Mouse (Mus musculus): ENCODE results near the gene Cdc37. TPM values are rescaled to one million over a fixed set of nuclear protein-coding genes. Genes with fewer than 3 reads are reported as not detected.
A peak's percentile ranks its signal among the peaks of the same experiment; 100 is the strongest.

Gene Cdc37
- polyA plus RNA-seq, 1 experiment from 2014 or later: 203 TPM

GRCm38 (mm10) chr9:21166516-21166915 lies 16.7 kb upstream of the Cdc37 start:
- peaks cover 49% of the 10 kb centered on the region for H3K27me3 ChIP-seq
- WGBS: 31% methylated on average over 3 of the region's 3 CpGs

GRCm38 (mm10) chr9:21165952-21166451 lies 16.2 kb upstream of the Cdc37 start:
- Histone ChIP-seq H3K36me3 (no peaks in the 10 kb centered on the region), H3K9me3 (replicated peaks) (no peaks in the 10 kb centered on the region), H3K4me2 (peak overlapping the region; percentile 97), H3K9ac (peak overlapping the region; percentile 73), H3K4me1 (replicated peaks) (peaks cover 59% of the 10 kb centered on the region), H3K27ac (0 out of 2 replicates have a peak overlapping the region, but pooled peaks have one; percentile 15), H3K27me3 (peaks cover 49% of the 10 kb centered on the region), H3K4me3 (peak overlapping the region; percentile 67)
- ATAC-seq (replicated peaks; ENCODE audit: insufficient number of reproducible peaks, insufficient read depth, low FRiP score, low read depth): no peak
- under 1% methylated on average over 47 of the region's 47 CpGs for WGBS

More at GRCm38 (mm10) chr9:21166516-21166915, 16.7 kb upstream of the Cdc37 start:
- Histone ChIP-seq H3K4me3 (peak overlapping the region; percentile 67), H3K9ac (peak overlapping the region; percentile 73; the same call in 1 of the 2 replicates), H3K36me3 (no peaks in the 10 kb centered on the region), H3K4me2 (peak overlapping the region; percentile 97), H3K4me1 (replicated peaks) (peaks cover 55% of the 10 kb centered on the region), H3K27ac (no peak overlapping the region), H3K9me3 (replicated peaks) (no peaks in the 10 kb centered on the region)
- ATAC-seq (replicated peaks; ENCODE audit: insufficient number of reproducible peaks, insufficient read depth, low FRiP score, low read depth): no peak

GRCm38 (mm10) chr9:21165041-21165951 lies 15.5 kb upstream of the Cdc37 start, which contains the start of gene Pde4a:
Gene Pde4a (plus strand): TSS chr9:21165714.
- H3K9ac ChIP-seq: peak within 1 kb of the TSS; percentile 73
- H3K4me1 ChIP-seq (replicated peaks): peaks cover 60% of the 10 kb centered on the region
- no peak for ATAC-seq (replicated peaks; ENCODE audit: insufficient number of reproducible peaks, insufficient read depth, low FRiP score, low read depth)
- 0 out of 2 replicates have a peak within 1 kb of the TSS, but pooled peaks have one; percentile 15 for H3K27ac ChIP-seq
- no peaks in the 10 kb centered on the region for H3K36me3 ChIP-seq
- H3K4me3 ChIP-seq: peak within 1 kb of the TSS; percentile 67
- H3K4me2 ChIP-seq: peak within 1 kb of the TSS; percentile 97
- no peaks in the 10 kb centered on the region for H3K9me3 ChIP-seq (replicated peaks)
- 1% methylated on average over 79 of the region's 86 CpGs for WGBS
- H3K27me3 ChIP-seq: peaks cover 49% of the 10 kb centered on the region

GRCm38 (mm10) chr9:21164072-21164471 lies 14.3 kb upstream of the Cdc37 start:
- Histone ChIP-seq H3K27ac (no peak overlapping the region), H3K9ac (peak overlapping the region; percentile 27; the same call in 1 of the 2 replicates), H3K4me1 (replicated peaks) (peaks cover 56% of the 10 kb centered on the region), H3K4me3 (peak overlapping the region; percentile 67), H3K27me3 (peaks cover 49% of the 10 kb centered on the region), H3K4me2 (peak overlapping the region; percentile 97), H3K9me3 (replicated peaks) (no peaks in the 10 kb centered on the region), H3K36me3 (no peaks in the 10 kb centered on the region)
- no peak for ATAC-seq (replicated peaks; ENCODE audit: insufficient number of reproducible peaks, insufficient read depth, low FRiP score, low read depth)
- 2% methylated on average over 26 of the region's 26 CpGs for WGBS

- peak overlapping the region; percentile 97; the same call in 1 of the 2 replicates for H3K4me2 ChIP-seq
- no peaks in the 10 kb centered on the region for H3K36me3 ChIP-seq
- no peak for ATAC-seq (replicated peaks; ENCODE audit: insufficient number of reproducible peaks, insufficient read depth, low FRiP score, low read depth)
- peaks cover 49% of the 10 kb centered on the region for H3K27me3 ChIP-seq
- H3K9ac ChIP-seq: 0 out of 2 replicates have a peak overlapping the region, but pooled peaks have one; percentile 27
- H3K9me3 ChIP-seq (replicated peaks): no peaks in the 10 kb centered on the region
- H3K4me1 ChIP-seq (replicated peaks): peaks cover 49% of the 10 kb centered on the region
- 40% methylated on average over 11 of the region's 11 CpGs for WGBS
- H3K4me3 ChIP-seq: no peak overlapping the region
- H3K27ac ChIP-seq: no peak overlapping the region
Observed at GRCm38 (mm10) chr9:21163086-21164050, 13.6 kb upstream of the Cdc37 start.

- H3K9me3 ChIP-seq (replicated peaks): no peaks in the 10 kb centered on the region
- peak; percentile 48 for ATAC-seq (replicated peaks; ENCODE audit: insufficient number of reproducible peaks, insufficient read depth, low FRiP score, low read depth)
- peaks cover 44% of the 10 kb centered on the region for H3K27me3 ChIP-seq
- peak overlapping the region; percentile 67 for H3K4me3 ChIP-seq
- peak overlapping the region; percentile 79 for H3K9ac ChIP-seq
- H3K4me1 ChIP-seq (replicated peaks): peaks cover 28% of the 10 kb centered on the region
- H3K4me2 ChIP-seq: peak overlapping the region; percentile 85
- no peaks in the 10 kb centered on the region for H3K36me3 ChIP-seq
- WGBS: under 1% methylated on average over 52 of the region's 52 CpGs
- H3K27ac ChIP-seq: 0 out of 2 replicates have a peak overlapping the region, but pooled peaks have one; percentile 4
Observed at GRCm38 (mm10) chr9:21161209-21161909, 11.6 kb upstream of the Cdc37 start.

GRCm38 (mm10) chr9:21154787-21155186 lies 5.0 kb upstream of the Cdc37 start:
- Histone ChIP-seq H3K36me3 (no peaks in the 10 kb centered on the region), H3K9ac (no peak overlapping the region), H3K27me3 (no peaks in the 10 kb centered on the region), H3K4me3 (no peak overlapping the region), H3K4me2 (no peak overlapping the region), H3K4me1 (replicated peaks) (peaks cover 25% of the 10 kb centered on the region), H3K27ac (no peak overlapping the region), H3K9me3 (replicated peaks) (no peaks in the 10 kb centered on the region)
- ATAC-seq (replicated peaks; ENCODE audit: insufficient number of reproducible peaks, insufficient read depth, low FRiP score, low read depth): no peak
- WGBS: 82% methylated on average over 3 of the region's 3 CpGs

GRCm38 (mm10) chr9:21153833-21154232 lies 4.1 kb upstream of the Cdc37 start:
- Histone ChIP-seq H3K9me3 (replicated peaks) (no peaks in the 10 kb centered on the region), H3K9ac (peak overlapping the region; percentile 61), H3K4me1 (replicated peaks) (peaks cover 29% of the 10 kb centered on the region), H3K27me3 (no peaks in the 10 kb centered on the region), H3K36me3 (no peaks in the 10 kb centered on the region), H3K27ac (peak overlapping the region; percentile 73), H3K4me2 (peak overlapping the region; percentile 95), H3K4me3 (peak overlapping the region; percentile 54)
- 7% methylated on average over 5 of the region's 5 CpGs for WGBS
- no peak for ATAC-seq (replicated peaks; ENCODE audit: insufficient number of reproducible peaks, insufficient read depth, low FRiP score, low read depth)

GRCm38 (mm10) chr9:21153331-21153730 lies 3.5 kb upstream of the Cdc37 start:
- H3K4me1 ChIP-seq (replicated peaks): peaks cover 34% of the 10 kb centered on the region

GRCm38 (mm10) chr9:21152715-21153114 lies 2.9 kb upstream of the Cdc37 start:
- peak; percentile 39; the same call in 1 of the 2 replicates for ATAC-seq (replicated peaks; ENCODE audit: insufficient number of reproducible peaks, insufficient read depth, low FRiP score, low read depth)
- 1% methylated on average over 11 of the region's 11 CpGs for WGBS

More at GRCm38 (mm10) chr9:21153331-21153730, 3.5 kb upstream of the Cdc37 start:
- peak overlapping the region; percentile 54 for H3K4me3 ChIP-seq
- no peaks in the 10 kb centered on the region for H3K9me3 ChIP-seq (replicated peaks)
- WGBS: 3% methylated on average over 12 of the region's 12 CpGs
- H3K9ac ChIP-seq: peak overlapping the region; percentile 61
- peak overlapping the region; percentile 95 for H3K4me2 ChIP-seq
- no peak for ATAC-seq (replicated peaks; ENCODE audit: insufficient number of reproducible peaks, insufficient read depth, low FRiP score, low read depth)
- H3K27me3 ChIP-seq: no peaks in the 10 kb centered on the region
- no peaks in the 10 kb centered on the region for H3K36me3 ChIP-seq
- H3K27ac ChIP-seq: peak overlapping the region; percentile 73

More at GRCm38 (mm10) chr9:21152715-21153114, 2.9 kb upstream of the Cdc37 start:
- Histone ChIP-seq H3K4me1 (replicated peaks) (peaks cover 39% of the 10 kb centered on the region), H3K4me3 (peak overlapping the region; percentile 54), H3K4me2 (peak overlapping the region; percentile 95), H3K9me3 (replicated peaks) (no peaks in the 10 kb centered on the region), H3K9ac (peak overlapping the region; percentile 61), H3K36me3 (no peaks in the 10 kb centered on the region), H3K27me3 (no peaks in the 10 kb centered on the region), H3K27ac (peak overlapping the region; percentile 73)
